Mouse (Mus musculus) left cerebral cortex, postnatal 10 days (tissue): ENCODE results near the gene Klf2. TPM values are rescaled to one million over a fixed set of nuclear protein-coding genes. Genes with fewer than 3 reads are reported as not detected.

Experiments
- DNase-seq, 2 experiments: peaks; one replicate each; pipeline ENCODE4 v3.0.0; 2021 to 2022; ENCODE audit warnings: low spot score in 2 of 2, mixed read lengths in 1 of 2; ENCODE audit errors: extremely low spot score in 1 of 2
- intact Hi-C: fragments of 180-260 bp; cut with DNase I; formaldehyde crosslinking; loops from one replicate; pipeline ENCODE4 v1.15.1; 2025
- total RNA-seq, 2 experiments: library from RNA; stranded (reverse); gene quantifications; 2 replicates each; pipeline ENCODE4 v1.2.3; 2021

Gene Klf2
- total RNA-seq, 2 experiments from 2014 or later = 15.4 to 18.9 TPM

GRCm38 (mm10) chr8:72353700-72354045 lies 34.8 kb downstream of the Klf2 start:
- intact Hi-C loops = no loop called here

GRCm38 (mm10) chr8:72354272-72354671 lies 35.4 kb downstream of the Klf2 start:
- intact Hi-C loops = no loop called here
- peak in 1 of 2 experiments; percentile 60 for DNase-seq

More at GRCm38 (mm10) chr8:72353700-72354045, 34.8 kb downstream of the Klf2 start:
- DNase-seq = no peak

GRCm38 (mm10) chr8:72356593-72356992 lies 37.8 kb downstream of the Klf2 start:
- intact Hi-C loops = no loop called here
- DNase-seq = no peak

- intact Hi-C loops = no loop called here
- DNase-seq = no peak
Measured at GRCm38 (mm10) chr8:72360162-72360561, 41.3 kb downstream of the Klf2 start.

- no peak for DNase-seq
- intact Hi-C loops = no loop called here
Measured at GRCm38 (mm10) chr8:72362754-72363153, 43.9 kb downstream of the Klf2 start.

- no peak for DNase-seq
- intact Hi-C loops = no loop called here
Measured at GRCm38 (mm10) chr8:72363457-72363856, 44.6 kb downstream of the Klf2 start.

GRCm38 (mm10) chr8:72365016-72365415 lies 46.2 kb downstream of the Klf2 start:
- DNase-seq = no peak
- intact Hi-C loops = loop anchor here (5.0 kb wide), 2 partner anchors 103 to 188 kb away; no protein-coding TSS in a partner anchor

GRCm38 (mm10) chr8:72365826-72366225 lies 47.0 kb downstream of the Klf2 start:
- intact Hi-C loops = loop anchor here (5.0 kb wide), 2 partner anchors 104 to 189 kb away; no protein-coding TSS in a partner anchor
- DNase-seq = peak; percentile 42 to 87

GRCm38 (mm10) chr8:72366435-72366834 lies 47.6 kb downstream of the Klf2 start:
- no peak for DNase-seq
- intact Hi-C loops = loop anchor here (5.0 kb wide), 2 partner anchors 104 to 189 kb away; no protein-coding TSS in a partner anchor

Other genes with a start within 250 kb of the Klf2 start
- gene Olfr373, start 235.9 kb upstream of the Klf2 start, total RNA-seq = not detected
- gene Olfr374, start 212.0 kb upstream of the Klf2 start, total RNA-seq = not detected
- 10 to 100 TPM; 45.4 to 46.6 TPM for gene Tpm4, start 184.1 kb upstream of the Klf2 start, total RNA-seq
- 10 to 100 TPM; 42.6 to 46.7 TPM for gene Rab8a, start 157.8 kb upstream of the Klf2 start, total RNA-seq
- not detected for gene Hsh2d, start 129.4 kb upstream of the Klf2 start, total RNA-seq
- gene Cib3, start 106.2 kb upstream of the Klf2 start, total RNA-seq = not detected
- not detected for gene Gm11034, start 105.4 kb upstream of the Klf2 start, total RNA-seq
- gene Fam32a, start 99.3 kb upstream of the Klf2 start, total RNA-seq = 10 to 100 TPM; 54.0 to 59.4 TPM
- 100 to 1,000 TPM; 115 to 119 TPM for gene Ap1m1, start 79.0 kb upstream of the Klf2 start, total RNA-seq
- 10 to 100 TPM in 1 of 2 experiments, 1 to 10 TPM in 1; 6.3 to 10.8 TPM for gene Gm10282, start 13.8 kb upstream of the Klf2 start, total RNA-seq
- 10 to 100 TPM; 69.6 to 72.0 TPM for gene Eps15l1, start 102.4 kb downstream of the Klf2 start, total RNA-seq
- 1 to 10 TPM in 1 of 2 experiments, under 1 TPM in 1; 0.88 to 1.0 TPM for gene Calr3, start 124.8 kb downstream of the Klf2 start, total RNA-seq
- 10 to 100 TPM; 12.8 to 13.6 TPM for gene 1700030K09Rik, start 124.8 kb downstream of the Klf2 start, total RNA-seq
- gene Cherp, start 156.2 kb downstream of the Klf2 start, total RNA-seq = 10 to 100 TPM; 66.5 to 72.0 TPM
- gene Slc35e1, start 173.6 kb downstream of the Klf2 start, total RNA-seq = 10 to 100 TPM; 45.9 to 49.9 TPM
- 1 to 10 TPM; 9.4 to 9.6 TPM for gene Med26, start 229.2 kb downstream of the Klf2 start, total RNA-seq